Mouse (Mus musculus): ENCODE data around the gene Cntn4.

GRCm38 (mm10) chr6:106408014-106408413 lies 730.6 kb downstream of the Cntn4 start:
- TF ChIP-seq CTCF (IDR thresholded peaks at IDR 0.05; ENCODE audit: control insufficient read depth, insufficient read depth, insufficient replicate concordance, low read depth, low read length) (no peak), POLR2A (IDR thresholded peaks at IDR 0.05; ENCODE audit: control insufficient read depth, low read depth, low read length) (no peak)
